13 mouse cellular contexts compared by ENCODE assay signal in the genomic region with DNA sequence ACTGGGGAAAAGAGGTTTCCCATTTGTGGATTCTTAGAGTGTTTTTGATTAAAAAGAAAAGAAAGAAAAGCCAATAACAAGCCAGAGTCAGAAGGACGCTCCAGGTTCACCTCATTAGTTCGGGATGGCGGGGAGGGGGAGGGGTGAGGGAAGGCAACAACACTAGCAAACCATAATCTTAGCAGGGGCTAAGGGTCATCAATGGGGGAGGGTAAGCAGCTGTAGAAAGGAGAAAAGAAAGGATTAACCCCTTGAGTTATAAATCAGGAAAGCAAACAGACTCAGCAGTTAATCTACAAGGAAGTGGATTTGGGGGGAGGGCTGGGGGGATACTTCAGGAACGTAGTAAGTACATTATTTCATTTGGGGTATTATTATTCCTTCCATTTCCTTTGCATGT. TPM values are rescaled to one million over a fixed set of nuclear protein-coding genes. Genes with fewer than 3 reads are reported as not detected.
DNase-seq lines count a peak whose midpoint lies in the region; ATAC-seq and TF ChIP-seq lines count a peak whose summit lies in the region.
"Had no signal": no experiment of that assay in that cellular context is flagged by ENCODE, and none has a peak within 500 bp of the region (broad histone marks: within the 10 kb centered on the region; RNA-seq: fewer than 3 reads in every experiment).

No protein-coding gene starts in this region.

- peak overlapping the region; percentile 71 for H3K4me2 ChIP-seq in heart, embryonic 13.5 days
- H3K4me2 ChIP-seq in midbrain, embryonic 16.5 days (ENCODE audit: low read length), result no peak overlapping the region
- peak overlapping the region; percentile 61 for H3K4me2 ChIP-seq in intestine, postnatal 0 days (replicated peaks; ENCODE audit: low read depth)
- peak overlapping the region; percentile 44 for H3K4me2 ChIP-seq in stomach, postnatal 0 days (replicated peaks; ENCODE audit: low read depth)

- H3K27ac ChIP-seq in heart, embryonic 13.5 days (replicated peaks), result no peak overlapping the region
- H3K27ac ChIP-seq in midbrain, embryonic 10.5 days (replicated peaks), result no peak overlapping the region
- H3K27ac ChIP-seq in midbrain, embryonic 16.5 days (ENCODE audit: low read length), result no peak overlapping the region
- no peak overlapping the region for H3K27ac ChIP-seq in intestine, postnatal 0 days (ENCODE audit: low read depth, low read length)
- no peak overlapping the region for H3K27ac ChIP-seq in stomach, postnatal 0 days (replicated peaks)
- H3K27ac ChIP-seq: liver, embryonic 14.5 days had no signal

- no peak for ATAC-seq in heart, embryonic 13.5 days (ENCODE audit: extremely low read depth, insufficient number of reproducible peaks, low FRiP score, low TSS enrichment)
- ATAC-seq in midbrain, embryonic 16.5 days, result no peak
- ATAC-seq in intestine, postnatal 0 days, result no peak
- no peak for ATAC-seq in stomach, postnatal 0 days (ENCODE audit: low FRiP score, low TSS enrichment)
- ATAC-seq: forebrain, postnatal 0 days had no signal

- peaks cover 16% of the 10 kb centered on the region for H3K4me1 ChIP-seq in heart, embryonic 13.5 days
- peaks cover 23% of the 10 kb centered on the region for H3K4me1 ChIP-seq in midbrain, embryonic 10.5 days
- no peaks in the 10 kb centered on the region for H3K4me1 ChIP-seq in midbrain, embryonic 16.5 days (ENCODE audit: control insufficient read depth, insufficient read depth, low read length)
- no peaks in the 10 kb centered on the region for H3K4me1 ChIP-seq in intestine, postnatal 0 days (replicated peaks; ENCODE audit: control insufficient read depth, insufficient read depth, low read length)
- peaks cover 2% of the 10 kb centered on the region; the same call in 1 of the 2 replicates for H3K4me1 ChIP-seq in stomach, postnatal 0 days (replicated peaks; ENCODE audit: control insufficient read depth, insufficient read depth)

- H3K9me3 ChIP-seq in heart, embryonic 13.5 days, result no peaks in the 10 kb centered on the region
- H3K9me3 ChIP-seq in midbrain, embryonic 10.5 days (replicated peaks), result no peaks in the 10 kb centered on the region
- H3K9me3 ChIP-seq in midbrain, embryonic 16.5 days (replicated peaks; ENCODE audit: control insufficient read depth, low read length, poor library complexity, severe bottlenecking), result no peaks in the 10 kb centered on the region
- H3K9me3 ChIP-seq in intestine, postnatal 0 days (ENCODE audit: control insufficient read depth), result no peaks in the 10 kb centered on the region
- H3K9me3 ChIP-seq in stomach, postnatal 0 days (ENCODE audit: control insufficient read depth, low read length), result no peaks in the 10 kb centered on the region

- H3K9ac ChIP-seq in heart, embryonic 13.5 days, result peak overlapping the region; percentile 63; the same call in 1 of the 2 replicates
- no peak overlapping the region for H3K9ac ChIP-seq in midbrain, embryonic 16.5 days (ENCODE audit: low read depth, low read length)
- no peak overlapping the region for H3K9ac ChIP-seq in intestine, postnatal 0 days (ENCODE audit: low read depth, low read length)
- no peak overlapping the region for H3K9ac ChIP-seq in stomach, postnatal 0 days (ENCODE audit: low read length)
- H3K9ac ChIP-seq: forebrain, postnatal 0 days; liver, embryonic 14.5 days had no signal

- no peak for TF ChIP-seq CTCF in intestine, postnatal 0 days (IDR thresholded peaks at IDR 0.05; ENCODE audit: low read depth)
- no peak for TF ChIP-seq CTCF in stomach, postnatal 0 days (IDR thresholded peaks at IDR 0.05; ENCODE audit: low read depth)

- DNase-seq in heart, adult 11 months, result no peak
- DNase-seq in midbrain, embryonic 10.5 days (ENCODE audit: low spot score), result peak; percentile 47
- DNase-seq in stomach, postnatal 0 days (ENCODE audit: low spot score), result no peak
- DNase-seq in cerebellum, adult 8-10 months, result no peak
- no peak for DNase-seq in right cerebral cortex, adult 18-20 months
- DNase-seq: cerebellum, adult 18-20 months; forebrain, postnatal 0 days; kidney, adult 18-20 months had no signal

- no peaks in the 10 kb centered on the region for H3K36me3 ChIP-seq in heart, embryonic 13.5 days
- no peaks in the 10 kb centered on the region for H3K36me3 ChIP-seq in midbrain, embryonic 10.5 days
- no peaks in the 10 kb centered on the region for H3K36me3 ChIP-seq in midbrain, embryonic 16.5 days (ENCODE audit: control insufficient read depth, insufficient read depth, low read length)
- no peaks in the 10 kb centered on the region for H3K36me3 ChIP-seq in intestine, postnatal 0 days (ENCODE audit: control insufficient read depth, insufficient read depth)
- no peaks in the 10 kb centered on the region for H3K36me3 ChIP-seq in stomach, postnatal 0 days (ENCODE audit: control insufficient read depth, insufficient read depth, low read length)

- peaks cover 20% of the 10 kb centered on the region for H3K27me3 ChIP-seq in heart, embryonic 13.5 days (replicated peaks)
- H3K27me3 ChIP-seq in midbrain, embryonic 10.5 days (ENCODE audit: low read depth, poor library complexity, severe bottlenecking), result peaks cover 72% of the 10 kb centered on the region
- H3K27me3 ChIP-seq in midbrain, embryonic 16.5 days (ENCODE audit: control insufficient read depth, insufficient read depth, low read depth, low read length), result no peaks in the 10 kb centered on the region; the same call in none of the 2 replicates
- peaks cover 4% of the 10 kb centered on the region; the same call in 1 of the 2 replicates for H3K27me3 ChIP-seq in intestine, postnatal 0 days (replicated peaks; ENCODE audit: control insufficient read depth, insufficient read depth, low read length)
- H3K27me3 ChIP-seq in stomach, postnatal 0 days (ENCODE audit: control insufficient read depth, insufficient read depth, low read length), result no peaks in the 10 kb centered on the region

- WGBS in heart, embryonic 13.5 days, result 4% methylated on average over 4 of the region's 4 CpGs
- 4% methylated on average over 4 of the region's 4 CpGs for WGBS in midbrain, embryonic 10.5 days
- WGBS in midbrain, embryonic 16.5 days, result 5% methylated on average over 4 of the region's 4 CpGs
- 6% methylated on average over 4 of the region's 4 CpGs for WGBS in intestine, postnatal 0 days
- WGBS in stomach, postnatal 0 days, result 8% methylated on average over 4 of the region's 4 CpGs

- TF ChIP-seq EP300 in stomach, postnatal 0 days (optimal IDR thresholded peaks at IDR 0.05), result no peak

- H3K4me3 ChIP-seq in heart, embryonic 13.5 days, result peak overlapping the region; percentile 44
- peak overlapping the region; percentile 30 for H3K4me3 ChIP-seq in midbrain, embryonic 10.5 days
- H3K4me3 ChIP-seq in midbrain, embryonic 16.5 days (ENCODE audit: low read depth, low read length), result no peak overlapping the region
- peak overlapping the region; percentile 23 for H3K4me3 ChIP-seq in intestine, postnatal 0 days (ENCODE audit: low read depth, low read length)
- H3K4me3 ChIP-seq in stomach, postnatal 0 days (ENCODE audit: low read depth, low read length), result no peak overlapping the region

RNA-seq across cellular contexts. Expression of gene 2410137M14Rik, which starts 0.8 kb away (rescaled TPM):
- polyA plus RNA-seq in heart, embryonic 13.5 days (2015; fragmentation: Nextera tagmentation; extraction: Ambion mirVana), result not detected in 2 replicates
- polyA plus RNA-seq in midbrain, embryonic 10.5 days (2016; fragmentation: Nextera tagmentation; extraction: Ambion mirVana), result not detected in 2 replicates
- polyA plus RNA-seq in midbrain, embryonic 16.5 days (2015; fragmentation: Nextera tagmentation; extraction: Ambion mirVana), result 0.42 and 0.44 TPM in 2 replicates
- polyA plus RNA-seq in intestine, postnatal 0 days (2015; fragmentation: Nextera tagmentation; extraction: Ambion mirVana), result not detected in 2 replicates
- not detected in 2 replicates for polyA plus RNA-seq in stomach, postnatal 0 days (2015; fragmentation: Nextera tagmentation; extraction: Ambion mirVana)
- polyA plus RNA-seq: liver, embryonic 14.5 days; neural tube, embryonic 11.5 days had no signal

RNA-seq across cellular contexts. Expression of gene H2-M5, which starts 7.5 kb away (rescaled TPM):
- 0.24 and 0.36 TPM in 2 replicates for polyA plus RNA-seq in heart, embryonic 13.5 days (2015; fragmentation: Nextera tagmentation; extraction: Ambion mirVana)
- 0.83 and 1.2 TPM in 2 replicates for polyA plus RNA-seq in midbrain, embryonic 10.5 days (2016; fragmentation: Nextera tagmentation; extraction: Ambion mirVana)
- polyA plus RNA-seq in midbrain, embryonic 16.5 days (2015; fragmentation: Nextera tagmentation; extraction: Ambion mirVana), result 2.9 and 3.4 TPM in 2 replicates
- 0.05 TPM in 1 of 2 replicates, not detected in the other for polyA plus RNA-seq in intestine, postnatal 0 days (2015; fragmentation: Nextera tagmentation; extraction: Ambion mirVana)
- 0.05 and 0.08 TPM in 2 replicates for polyA plus RNA-seq in stomach, postnatal 0 days (2015; fragmentation: Nextera tagmentation; extraction: Ambion mirVana)

RNA-seq across cellular contexts. Expression of gene Zfp57, which starts 19.1 kb away (rescaled TPM):
- 42.5 and 45.5 TPM in 2 replicates for polyA plus RNA-seq in heart, embryonic 13.5 days (2015; fragmentation: Nextera tagmentation; extraction: Ambion mirVana)
- polyA plus RNA-seq in midbrain, embryonic 10.5 days (2016; fragmentation: Nextera tagmentation; extraction: Ambion mirVana), result 61.6 and 87.8 TPM in 2 replicates
- polyA plus RNA-seq in midbrain, embryonic 16.5 days (2015; fragmentation: Nextera tagmentation; extraction: Ambion mirVana), result 280 and 312 TPM in 2 replicates
- 8.6 and 9.0 TPM in 2 replicates for polyA plus RNA-seq in intestine, postnatal 0 days (2015; fragmentation: Nextera tagmentation; extraction: Ambion mirVana)
- 9.9 and 10.0 TPM in 2 replicates for polyA plus RNA-seq in stomach, postnatal 0 days (2015; fragmentation: Nextera tagmentation; extraction: Ambion mirVana)

RNA-seq across cellular contexts. Expression of gene Znrd1as, which starts 23.5 kb away (rescaled TPM):
- 6.2 and 7.2 TPM in 2 replicates for polyA plus RNA-seq in heart, embryonic 13.5 days (2015; fragmentation: Nextera tagmentation; extraction: Ambion mirVana)
- polyA plus RNA-seq in midbrain, embryonic 10.5 days (2016; fragmentation: Nextera tagmentation; extraction: Ambion mirVana), result 8.8 and 10.6 TPM in 2 replicates
- polyA plus RNA-seq in midbrain, embryonic 16.5 days (2015; fragmentation: Nextera tagmentation; extraction: Ambion mirVana), result 4.7 and 6.5 TPM in 2 replicates
- 5.6 and 6.4 TPM in 2 replicates for polyA plus RNA-seq in intestine, postnatal 0 days (2015; fragmentation: Nextera tagmentation; extraction: Ambion mirVana)
- 4.5 and 5.2 TPM in 2 replicates for polyA plus RNA-seq in stomach, postnatal 0 days (2015; fragmentation: Nextera tagmentation; extraction: Ambion mirVana)

RNA-seq across cellular contexts. Expression of gene Znrd1, which starts 23.5 kb away (rescaled TPM):
- polyA plus RNA-seq in heart, embryonic 13.5 days (2015; fragmentation: Nextera tagmentation; extraction: Ambion mirVana), result 39.2 and 45.8 TPM in 2 replicates
- polyA plus RNA-seq in midbrain, embryonic 10.5 days (2016; fragmentation: Nextera tagmentation; extraction: Ambion mirVana), result 88.5 and 96.7 TPM in 2 replicates
- 47.3 and 52.3 TPM in 2 replicates for polyA plus RNA-seq in midbrain, embryonic 16.5 days (2015; fragmentation: Nextera tagmentation; extraction: Ambion mirVana)
- polyA plus RNA-seq in intestine, postnatal 0 days (2015; fragmentation: Nextera tagmentation; extraction: Ambion mirVana), result 59.1 and 60.1 TPM in 2 replicates
- polyA plus RNA-seq in stomach, postnatal 0 days (2015; fragmentation: Nextera tagmentation; extraction: Ambion mirVana), result 49.4 and 58.6 TPM in 2 replicates

Comparison
In these comparisons a context has a peak if more than half of its experiments do, and no peak if none do; other contexts are left out.
1. H3K4me3 ChIP-seq: peak in heart, embryonic 13.5 days (single experiment), midbrain, embryonic 10.5 days (single experiment) and intestine, postnatal 0 days (single experiment); none in midbrain, embryonic 16.5 days (single experiment) and stomach, postnatal 0 days (single experiment).